Mouse (Mus musculus) kidney, adult 2 months (tissue): ENCODE results near the gene Zdhhc16.

Experiments
- CTCF ChIP-seq: fragments of 200-500 bp; conservative IDR thresholded peaks from 2 replicates; pipeline ENCODE4 v1.5.1; 2011; ENCODE audit warnings: low read depth, mild to moderate bottlenecking, control low read depth, low read length, moderate library complexity, mixed read lengths; ENCODE audit not compliant: insufficient read depth, insufficient read length
- POLR2A ChIP-seq: fragments of 200-500 bp; IDR thresholded peaks from one replicate; pipeline ENCODE4 v1.6.1; 2011; ENCODE audit warnings: low read depth, low read length, control low read depth

DNA sequence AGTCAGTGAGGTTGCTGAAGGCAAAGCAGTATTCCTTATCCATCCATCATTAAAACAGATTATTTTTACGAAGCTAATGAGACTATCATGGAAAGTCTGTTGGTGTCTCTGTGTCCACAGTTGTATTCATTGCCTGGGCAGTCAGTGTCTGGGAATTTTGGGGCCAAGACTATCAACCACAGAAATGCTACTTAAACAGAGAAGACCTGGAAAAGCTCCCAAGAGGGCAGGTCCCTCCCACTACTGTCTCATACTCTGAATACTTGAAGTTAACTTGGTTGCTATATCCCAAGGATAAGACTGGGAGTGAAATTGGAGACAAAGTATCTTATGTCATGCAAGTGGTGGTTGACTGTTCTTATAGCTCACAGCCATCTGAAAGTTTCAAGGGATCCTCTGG lies 2.6 kb downstream of the Zdhhc16 start:
- no peak for TF ChIP-seq POLR2A
- TF ChIP-seq CTCF, result no peak
